14 mouse cellular contexts compared by ENCODE assay signal in genomic region chr9:97307705-97308485, GRCm38 (mm10).
"Had no signal": no experiment of that assay in that cellular context is flagged by ENCODE, and none has a peak within 500 bp of the region (broad histone marks: within the 10 kb centered on the region; RNA-seq: fewer than 3 reads in every experiment).

No protein-coding gene starts in this region.

- DNase-seq: kidney, adult 11 months; kidney, postnatal 10 days; kidney, postnatal 4 days; lung, adult 2 months; lung, postnatal 10 days; midbrain, embryonic 14.5 days; retina, postnatal 1 day; right cerebral cortex, postnatal 4 days had no signal

- H3K27ac ChIP-seq: layer of hippocampus, adult 2 months; limb, embryonic 10.5 days; liver, embryonic 15.5 days; macrophage; neural tube, embryonic 13.5 days had no signal

- H3K36me3 ChIP-seq: limb, embryonic 10.5 days; liver, embryonic 15.5 days; neural tube, embryonic 13.5 days had no signal

- H3K9ac ChIP-seq: liver, embryonic 15.5 days; neural tube, embryonic 13.5 days had no signal

- H3K4me1 ChIP-seq: liver, embryonic 15.5 days; neural tube, embryonic 13.5 days had no signal

- H3K27me3 ChIP-seq: liver, embryonic 15.5 days; neural tube, embryonic 13.5 days had no signal

- H3K4me2 ChIP-seq: liver, embryonic 11.5 days; liver, embryonic 15.5 days; neural tube, embryonic 13.5 days had no signal

- H3K4me3 ChIP-seq: layer of hippocampus, adult 2 months; limb, embryonic 10.5 days; liver, embryonic 15.5 days; neural tube, embryonic 13.5 days had no signal

- H3K9me3 ChIP-seq: limb, embryonic 10.5 days; liver, embryonic 15.5 days; neural tube, embryonic 13.5 days had no signal
